Mouse (Mus musculus): ENCODE measurements at regions not wholly inside any gene's neighbourhood (a gene's known extent, or its start where the extent isn't known, plus 50 kb on each side); places are given as distances from the start of the nearest gene placed in this dataset.
"Not testable (repeated sequence)": the region's sequence is repeated elsewhere in the genome, so short reads cannot be mapped to it uniquely, and the experiment has no call there.

DNA sequence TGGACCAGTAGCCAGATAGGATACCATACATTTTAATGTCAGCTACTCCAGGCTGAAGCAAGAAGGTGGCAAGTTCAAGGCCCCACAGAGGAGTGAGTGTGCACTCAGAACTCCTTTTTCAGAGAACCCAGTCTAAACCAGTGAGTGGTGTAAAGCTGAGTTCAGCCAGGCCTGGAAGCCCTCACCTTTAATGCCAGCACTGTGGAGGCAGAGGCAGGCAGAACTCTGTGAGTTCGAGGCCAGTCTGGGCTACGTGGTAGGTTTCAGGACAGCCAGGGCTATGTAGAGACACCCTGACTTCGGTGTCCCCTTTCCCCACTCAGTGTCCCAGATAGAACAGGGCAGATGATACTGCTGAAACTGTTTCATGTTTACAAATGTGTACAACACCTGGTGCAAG lies 157.4 kb upstream of the Rapgef5 start:
- H3K27ac ChIP-seq (replicated peaks in 1 of 2; ENCODE audit: control insufficient read depth in 1 of 2, insufficient read depth in 1 of 2, low read depth in 2 of 2, low read length in 2 of 2), result no peak overlapping the region
- H3K9me3 ChIP-seq (ENCODE audit: control insufficient read depth, low read length), result no peaks in the 10 kb centered on the region
- H3K9ac ChIP-seq (ENCODE audit: low read length), result no peak overlapping the region
- ATAC-seq (ENCODE audit: insufficient number of reproducible peaks, insufficient read depth, low FRiP score, low read depth), result no peak
- WGBS, result 91% methylated on average over 3 of the region's 3 CpGs
- no peaks in the 10 kb centered on the region for H3K27me3 ChIP-seq (ENCODE audit: control insufficient read depth, insufficient read depth, low read length)
- H3K4me1 ChIP-seq (ENCODE audit: control insufficient read depth in 2 of 2, insufficient read depth in 2 of 2, low read length in 2 of 2), result no peaks in the 10 kb centered on the region
- no peaks in the 10 kb centered on the region for H3K36me3 ChIP-seq (ENCODE audit: control insufficient read depth, insufficient read depth, low read length)
- H3K4me2 ChIP-seq (ENCODE audit: low read length), result no peak overlapping the region
- H3K4me3 ChIP-seq (ENCODE audit: control insufficient read depth in 1 of 2, insufficient read depth in 1 of 2, low read depth in 1 of 2, low read length in 2 of 2), result no peak overlapping the region

DNA sequence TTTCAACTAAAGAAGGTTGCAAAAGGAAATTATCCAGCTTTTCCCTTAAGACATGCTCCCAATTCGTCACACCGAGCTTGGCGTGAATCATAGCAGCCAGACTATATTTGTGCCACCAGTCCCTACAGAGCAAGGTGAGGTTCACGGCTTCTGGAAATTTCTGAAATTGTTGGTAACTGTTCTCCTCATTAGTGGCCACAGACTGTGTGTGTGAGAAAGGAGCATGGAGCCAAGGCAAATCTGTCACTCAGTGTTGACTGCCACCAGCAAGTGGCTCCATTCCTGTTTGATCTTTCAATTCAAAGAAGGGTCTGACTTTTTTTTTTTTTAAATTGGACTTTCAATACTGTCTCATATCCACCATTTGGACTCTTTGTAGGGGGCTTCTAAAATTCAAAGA lies 156.1 kb upstream of the Rapgef5 start:
- ATAC-seq (ENCODE audit: insufficient number of reproducible peaks, insufficient read depth, low FRiP score, low read depth), result no peak

GRCm38 (mm10) chr12:117361826-117362225 lies 154.5 kb upstream of the Rapgef5 start:
- ATAC-seq (ENCODE audit: insufficient number of reproducible peaks, insufficient read depth, low FRiP score, low read depth), result no peak
- WGBS, result 84% methylated on average over 7 of the region's 7 CpGs
- no peak overlapping the region for H3K9ac ChIP-seq (ENCODE audit: low read length)
- no peak overlapping the region for H3K27ac ChIP-seq (replicated peaks in 1 of 2; ENCODE audit: control insufficient read depth in 1 of 2, insufficient read depth in 1 of 2, low read depth in 2 of 2, low read length in 2 of 2)
- H3K27me3 ChIP-seq (ENCODE audit: control insufficient read depth, insufficient read depth, low read length), result no peaks in the 10 kb centered on the region
- H3K4me3 ChIP-seq (ENCODE audit: control insufficient read depth in 1 of 2, insufficient read depth in 1 of 2, low read depth in 1 of 2, low read length in 2 of 2), result no peak overlapping the region
- H3K36me3 ChIP-seq (ENCODE audit: control insufficient read depth, insufficient read depth, low read length), result no peaks in the 10 kb centered on the region
- H3K4me1 ChIP-seq (ENCODE audit: control insufficient read depth in 2 of 2, insufficient read depth in 2 of 2, low read length in 2 of 2), result no peaks in the 10 kb centered on the region
- H3K4me2 ChIP-seq (ENCODE audit: low read length), result no peak overlapping the region
- H3K9me3 ChIP-seq (ENCODE audit: control insufficient read depth, low read length), result no peaks in the 10 kb centered on the region

More for the DNA sequence above, 156.1 kb upstream of the Rapgef5 start:
- Histone ChIP-seq H3K4me1 (ENCODE audit: control insufficient read depth in 2 of 2, insufficient read depth in 2 of 2, low read length in 2 of 2) (no peaks in the 10 kb centered on the region), H3K27me3 (ENCODE audit: control insufficient read depth, insufficient read depth, low read length) (no peaks in the 10 kb centered on the region), H3K9me3 (ENCODE audit: control insufficient read depth, low read length) (no peaks in the 10 kb centered on the region), H3K4me3 (ENCODE audit: control insufficient read depth in 1 of 2, insufficient read depth in 1 of 2, low read depth in 1 of 2, low read length in 2 of 2) (no peak overlapping the region), H3K27ac (replicated peaks in 1 of 2; ENCODE audit: control insufficient read depth in 1 of 2, insufficient read depth in 1 of 2, low read depth in 2 of 2, low read length in 2 of 2) (no peak overlapping the region), H3K36me3 (ENCODE audit: control insufficient read depth, insufficient read depth, low read length) (no peaks in the 10 kb centered on the region), H3K9ac (ENCODE audit: low read length) (no peak overlapping the region), H3K4me2 (ENCODE audit: low read length) (no peak overlapping the region)
- WGBS, result 70% methylated on average over 4 of the region's 4 CpGs

- not testable (repeated sequence) for H3K9me3 ChIP-seq (ENCODE audit: control insufficient read depth, low read length); H3K27ac ChIP-seq (replicated peaks in 1 of 2; ENCODE audit: control insufficient read depth in 1 of 2, insufficient read depth in 1 of 2, low read depth in 2 of 2, low read length in 2 of 2); H3K4me1 ChIP-seq (ENCODE audit: control insufficient read depth in 2 of 2, insufficient read depth in 2 of 2, low read length in 2 of 2); H3K9ac ChIP-seq (ENCODE audit: low read length); H3K36me3 ChIP-seq (ENCODE audit: control insufficient read depth, insufficient read depth, low read length); H3K27me3 ChIP-seq (ENCODE audit: control insufficient read depth, insufficient read depth, low read length); H3K4me3 ChIP-seq (ENCODE audit: control insufficient read depth in 1 of 2, insufficient read depth in 1 of 2, low read depth in 1 of 2, low read length in 2 of 2); H3K4me2 ChIP-seq (ENCODE audit: low read length); ATAC-seq (ENCODE audit: insufficient number of reproducible peaks, insufficient read depth, low FRiP score, low read depth)
- 68% methylated on average over 4 of the region's 4 CpGs for WGBS
Observed at GRCm38 (mm10) chr12:117363457-117363856, 152.8 kb upstream of the Rapgef5 start.

GRCm38 (mm10) chr12:117365181-117365580 lies 151.1 kb upstream of the Rapgef5 start:
- no peaks in the 10 kb centered on the region for H3K4me1 ChIP-seq (ENCODE audit: control insufficient read depth in 2 of 2, insufficient read depth in 2 of 2, low read length in 2 of 2)
- no peaks in the 10 kb centered on the region for H3K36me3 ChIP-seq (ENCODE audit: control insufficient read depth, insufficient read depth, low read length)
- H3K9ac ChIP-seq (ENCODE audit: low read length), result no peak overlapping the region
- 98% methylated on average over 2 of the region's 2 CpGs for WGBS
- ATAC-seq (ENCODE audit: insufficient number of reproducible peaks, insufficient read depth, low FRiP score, low read depth), result no peak
- H3K27me3 ChIP-seq (ENCODE audit: control insufficient read depth, insufficient read depth, low read length), result no peaks in the 10 kb centered on the region
- no peaks in the 10 kb centered on the region for H3K9me3 ChIP-seq (ENCODE audit: control insufficient read depth, low read length)
- H3K27ac ChIP-seq (replicated peaks in 1 of 2; ENCODE audit: control insufficient read depth in 1 of 2, insufficient read depth in 1 of 2, low read depth in 2 of 2, low read length in 2 of 2), result no peak overlapping the region
- no peak overlapping the region for H3K4me2 ChIP-seq (ENCODE audit: low read length)
- no peak overlapping the region for H3K4me3 ChIP-seq (ENCODE audit: control insufficient read depth in 1 of 2, insufficient read depth in 1 of 2, low read depth in 1 of 2, low read length in 2 of 2)

DNA sequence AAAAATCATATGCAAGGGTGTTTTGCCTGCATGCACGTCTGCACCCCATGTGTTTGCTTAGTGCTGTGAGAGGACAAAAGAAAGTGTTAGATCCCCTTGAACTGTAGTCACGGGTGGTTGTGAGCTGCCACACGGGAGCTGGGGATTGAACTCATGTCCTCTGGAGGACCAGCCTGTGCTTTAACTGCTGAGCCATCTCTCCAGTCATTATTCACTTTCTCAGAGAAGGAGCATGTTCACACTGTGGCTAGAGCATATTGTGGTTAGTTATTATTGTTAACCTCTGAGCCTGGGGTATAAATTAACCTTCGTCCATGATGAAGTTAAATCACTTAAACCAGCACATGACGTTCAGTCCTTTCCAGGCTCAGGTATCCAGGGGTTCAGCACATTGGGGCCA lies 150.4 kb upstream of the Rapgef5 start:
- no peak overlapping the region for H3K4me2 ChIP-seq (ENCODE audit: low read length)
- H3K4me1 ChIP-seq (ENCODE audit: control insufficient read depth in 2 of 2, insufficient read depth in 2 of 2, low read length in 2 of 2), result no peaks in the 10 kb centered on the region
- no peak overlapping the region for H3K4me3 ChIP-seq (ENCODE audit: control insufficient read depth in 1 of 2, insufficient read depth in 1 of 2, low read depth in 1 of 2, low read length in 2 of 2)
- WGBS, result 66% methylated on average over 5 of the region's 5 CpGs
- no peaks in the 10 kb centered on the region for H3K9me3 ChIP-seq (ENCODE audit: control insufficient read depth, low read length)
- H3K27me3 ChIP-seq (ENCODE audit: control insufficient read depth, insufficient read depth, low read length), result no peaks in the 10 kb centered on the region
- ATAC-seq (ENCODE audit: insufficient number of reproducible peaks, insufficient read depth, low FRiP score, low read depth), result no peak
- no peak overlapping the region for H3K9ac ChIP-seq (ENCODE audit: low read length)
- H3K27ac ChIP-seq (replicated peaks in 1 of 2; ENCODE audit: control insufficient read depth in 1 of 2, insufficient read depth in 1 of 2, low read depth in 2 of 2, low read length in 2 of 2), result no peak overlapping the region
- H3K36me3 ChIP-seq (ENCODE audit: control insufficient read depth, insufficient read depth, low read length), result no peaks in the 10 kb centered on the region

DNA sequence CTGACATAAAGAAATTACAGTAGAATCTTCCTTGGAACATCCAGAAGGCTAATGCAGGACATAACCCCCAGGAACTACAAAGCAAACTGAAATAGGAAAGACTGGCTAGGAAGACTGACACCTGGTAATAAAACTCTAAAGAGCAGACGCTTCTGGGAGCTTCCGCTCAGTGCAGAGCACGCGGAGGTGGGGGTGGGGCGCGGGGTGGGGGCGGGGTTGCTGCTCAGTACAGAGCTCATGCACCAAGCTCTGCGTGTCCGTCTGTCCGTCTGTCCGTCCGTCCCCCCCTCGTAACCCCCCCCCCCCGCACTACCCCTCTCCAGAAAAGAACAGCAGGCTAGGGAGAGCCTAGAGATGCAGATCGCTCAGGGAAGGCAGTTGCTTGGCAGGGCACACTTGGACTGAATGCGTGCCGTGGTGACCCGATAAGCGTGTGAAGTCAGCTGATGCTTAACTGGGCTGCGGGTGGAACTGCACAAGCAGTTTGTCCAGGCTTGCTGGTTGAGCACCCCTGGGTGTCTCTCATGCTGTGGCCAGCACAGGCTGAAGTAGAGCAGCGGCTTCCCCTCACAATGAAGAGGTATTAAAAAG lies 137.9 kb upstream of the Rapgef5 start:
- H3K4me3 ChIP-seq (ENCODE audit: control insufficient read depth in 1 of 2, insufficient read depth in 1 of 2, low read depth in 1 of 2, low read length in 2 of 2), result no peak overlapping the region
- WGBS, result 67% methylated on average over 21 of the region's 21 CpGs
- H3K27ac ChIP-seq (replicated peaks in 1 of 2; ENCODE audit: control insufficient read depth in 1 of 2, insufficient read depth in 1 of 2, low read depth in 2 of 2, low read length in 2 of 2), result no peak overlapping the region
- H3K9ac ChIP-seq (ENCODE audit: low read length), result no peak overlapping the region
- H3K9me3 ChIP-seq (ENCODE audit: control insufficient read depth, low read length), result 0 out of 2 replicates have a peak, but pooled peaks cover 3% of the 10 kb centered on the region
- H3K4me2 ChIP-seq (ENCODE audit: low read length), result peak overlapping the region; percentile 31; the same call in 1 of the 2 replicates
- H3K27me3 ChIP-seq (ENCODE audit: control insufficient read depth, insufficient read depth, low read length), result no peaks in the 10 kb centered on the region
- no peaks in the 10 kb centered on the region for H3K4me1 ChIP-seq (ENCODE audit: control insufficient read depth in 2 of 2, insufficient read depth in 2 of 2, low read length in 2 of 2)
- no peak for ATAC-seq (ENCODE audit: insufficient number of reproducible peaks, insufficient read depth, low FRiP score, low read depth)
- no peaks in the 10 kb centered on the region for H3K36me3 ChIP-seq (ENCODE audit: control insufficient read depth, insufficient read depth, low read length)

Data from heart, embryonic 14.5 days (tissue).